Mouse (Mus musculus): ENCODE measurements around the gene Cog5. TPM values are rescaled to one million over a fixed set of nuclear protein-coding genes. Genes with fewer than 3 reads are reported as not detected.

Gene Cog5
- polyA plus RNA-seq, 1 experiment from 2014 or later: 31.7 TPM

- Histone ChIP-seq H3K36me3 (no peaks in the 10 kb centered on the region), H3K9ac (replicated peaks) (peak overlapping the region; percentile 65), H3K27ac (peak overlapping the region; percentile 67), H3K4me3 (replicated peaks) (peak overlapping the region; percentile 52), H3K4me1 (replicated peaks) (peaks cover 15% of the 10 kb centered on the region), H3K9me3 (no peaks in the 10 kb centered on the region), H3K4me2 (replicated peaks) (peak overlapping the region; percentile 48), H3K27me3 (no peaks in the 10 kb centered on the region)
- WGBS: 25% methylated on average over 5 of the region's 5 CpGs
- ATAC-seq: peak; percentile 77
Observed at GRCm38 (mm10) chr12:31712233-31712632, 57.6 kb downstream of the Cog5 start.

GRCm38 (mm10) chr12:31712727-31713126 lies 58.1 kb downstream of the Cog5 start:
- Histone ChIP-seq H3K4me3 (replicated peaks) (peak overlapping the region; percentile 52), H3K9me3 (no peaks in the 10 kb centered on the region), H3K9ac (replicated peaks) (no peak overlapping the region; the same call in 1 of the 2 replicates), H3K27me3 (no peaks in the 10 kb centered on the region), H3K4me1 (replicated peaks) (peaks cover 15% of the 10 kb centered on the region), H3K4me2 (replicated peaks) (no peak overlapping the region), H3K27ac (no peak overlapping the region), H3K36me3 (no peaks in the 10 kb centered on the region)
- no peak for ATAC-seq
- 68% methylated on average over 4 of the region's 4 CpGs for WGBS

- Histone ChIP-seq H3K9ac (replicated peaks) (peak within 1 kb of the TSS; percentile 75), H3K4me1 (replicated peaks) (peaks cover 15% of the 10 kb centered on the region), H3K9me3 (no peaks in the 10 kb centered on the region), H3K27ac (peak within 1 kb of the TSS; percentile 92), H3K36me3 (no peaks in the 10 kb centered on the region), H3K4me3 (replicated peaks) (peak within 1 kb of the TSS; percentile 52), H3K27me3 (no peaks in the 10 kb centered on the region), H3K4me2 (replicated peaks) (peak within 1 kb of the TSS; percentile 48)
- 16% methylated on average over 6 of the region's 6 CpGs for WGBS
- ATAC-seq: peak; percentile 97
Observed at GRCm38 (mm10) chr12:31713600-31713999, 58.9 kb downstream of the Cog5 start, which contains the start of gene Gpr22. Gene Gpr22, minus strand, starts transcription at chr12:31713947.

- peak overlapping the region; percentile 48 for H3K4me2 ChIP-seq (replicated peaks)
- no peaks in the 10 kb centered on the region for H3K9me3 ChIP-seq
- H3K9ac ChIP-seq (replicated peaks): peak overlapping the region; percentile 75; the same call in 1 of the 2 replicates
- WGBS: 89% methylated on average over 3 of the region's 3 CpGs
- H3K4me1 ChIP-seq (replicated peaks): peaks cover 13% of the 10 kb centered on the region
- peak overlapping the region; percentile 92 for H3K27ac ChIP-seq
- no peaks in the 10 kb centered on the region for H3K27me3 ChIP-seq
- ATAC-seq: 0 out of 2 replicates have a peak, but pooled peaks have one; percentile 53
- H3K36me3 ChIP-seq: no peaks in the 10 kb centered on the region
- peak overlapping the region; percentile 52 for H3K4me3 ChIP-seq (replicated peaks)
Observed at GRCm38 (mm10) chr12:31714070-31714469, 59.4 kb downstream of the Cog5 start.

- Histone ChIP-seq H3K4me2 (replicated peaks) (no peak overlapping the region), H3K4me3 (replicated peaks) (no peak overlapping the region), H3K27me3 (no peaks in the 10 kb centered on the region), H3K27ac (no peak overlapping the region), H3K9ac (replicated peaks) (no peak overlapping the region), H3K36me3 (no peaks in the 10 kb centered on the region), H3K9me3 (no peaks in the 10 kb centered on the region), H3K4me1 (replicated peaks) (peaks cover 7% of the 10 kb centered on the region)
- WGBS: 90% methylated on average over 1 of the region's 1 CpGs
- ATAC-seq: no peak
Observed at GRCm38 (mm10) chr12:31719586-31720275, 65.1 kb downstream of the Cog5 start.

- no peak for ATAC-seq
- WGBS: 86% methylated on average over 3 of the region's 3 CpGs
- no peak overlapping the region for H3K4me2 ChIP-seq (replicated peaks)
Observed at GRCm38 (mm10) chr12:31724576-31724975, 69.9 kb downstream of the Cog5 start.

GRCm38 (mm10) chr12:31725511-31726275 lies 71.0 kb downstream of the Cog5 start:
- Histone ChIP-seq H3K4me1 (replicated peaks) (peaks cover 7% of the 10 kb centered on the region), H3K27me3 (no peaks in the 10 kb centered on the region), H3K36me3 (no peaks in the 10 kb centered on the region), H3K9ac (replicated peaks) (no peak overlapping the region), H3K4me3 (replicated peaks) (no peak overlapping the region), H3K27ac (no peak overlapping the region), H3K4me2 (replicated peaks) (no peak overlapping the region), H3K9me3 (no peaks in the 10 kb centered on the region)
- no peak for ATAC-seq
- 87% methylated on average over 12 of the region's 12 CpGs for WGBS

More at GRCm38 (mm10) chr12:31724576-31724975, 69.9 kb downstream of the Cog5 start:
- no peaks in the 10 kb centered on the region for H3K36me3 ChIP-seq
- no peak overlapping the region for H3K9ac ChIP-seq (replicated peaks)
- no peaks in the 10 kb centered on the region for H3K9me3 ChIP-seq
- no peak overlapping the region for H3K27ac ChIP-seq
- H3K4me1 ChIP-seq (replicated peaks): peaks cover 7% of the 10 kb centered on the region
- H3K4me3 ChIP-seq (replicated peaks): no peak overlapping the region
- no peaks in the 10 kb centered on the region for H3K27me3 ChIP-seq

- Histone ChIP-seq H3K4me2 (replicated peaks) (no peak overlapping the region), H3K27me3 (no peaks in the 10 kb centered on the region), H3K36me3 (no peaks in the 10 kb centered on the region), H3K4me3 (replicated peaks) (no peak overlapping the region), H3K4me1 (replicated peaks) (no peaks in the 10 kb centered on the region), H3K9me3 (no peaks in the 10 kb centered on the region), H3K27ac (no peak overlapping the region), H3K9ac (replicated peaks) (no peak overlapping the region)
- 40% methylated on average over 1 of the region's 1 CpGs for WGBS
- ATAC-seq: no peak
Observed at GRCm38 (mm10) chr12:31726707-31727106, 72.0 kb downstream of the Cog5 start.

GRCm38 (mm10) chr12:31730126-31730525 lies 75.5 kb downstream of the Cog5 start:
- no peak overlapping the region for H3K9ac ChIP-seq (replicated peaks)
- no peaks in the 10 kb centered on the region for H3K9me3 ChIP-seq
- H3K4me3 ChIP-seq (replicated peaks): no peak overlapping the region
- H3K36me3 ChIP-seq: no peaks in the 10 kb centered on the region
- no peak overlapping the region for H3K27ac ChIP-seq
- no peaks in the 10 kb centered on the region for H3K4me1 ChIP-seq (replicated peaks)
- WGBS: 100% methylated on average over 1 of the region's 1 CpGs
- no peak for ATAC-seq
- H3K27me3 ChIP-seq: no peaks in the 10 kb centered on the region
- H3K4me2 ChIP-seq (replicated peaks): no peak overlapping the region

- H3K27ac ChIP-seq: no peak overlapping the region
- no peak overlapping the region for H3K4me3 ChIP-seq (replicated peaks)
- no peaks in the 10 kb centered on the region for H3K4me1 ChIP-seq (replicated peaks)
- no peak overlapping the region for H3K4me2 ChIP-seq (replicated peaks)
- no peak overlapping the region for H3K9ac ChIP-seq (replicated peaks)
- no peaks in the 10 kb centered on the region for H3K9me3 ChIP-seq
- H3K27me3 ChIP-seq: no peaks in the 10 kb centered on the region
- ATAC-seq: no peak
- H3K36me3 ChIP-seq: no peaks in the 10 kb centered on the region
- 95% methylated on average over 2 of the region's 2 CpGs for WGBS
Observed at GRCm38 (mm10) chr12:31734616-31735015, 79.9 kb downstream of the Cog5 start.

- 87% methylated on average over 8 of the region's 8 CpGs for WGBS
- H3K27ac ChIP-seq: no peak overlapping the region
- no peak overlapping the region for H3K4me3 ChIP-seq (replicated peaks)
- H3K4me2 ChIP-seq (replicated peaks): no peak overlapping the region
- no peaks in the 10 kb centered on the region for H3K4me1 ChIP-seq (replicated peaks)
- 0 out of 2 replicates have a peak, but pooled peaks cover 6% of the 10 kb centered on the region for H3K36me3 ChIP-seq
- 0 out of 2 replicates have a peak, but pooled peaks cover 2% of the 10 kb centered on the region for H3K9me3 ChIP-seq
- H3K9ac ChIP-seq (replicated peaks): no peak overlapping the region
- H3K27me3 ChIP-seq: no peaks in the 10 kb centered on the region
- ATAC-seq: no peak
Observed at GRCm38 (mm10) chr12:31747301-31747700, 92.6 kb downstream of the Cog5 start.

- Histone ChIP-seq H3K27ac (no peak overlapping the region), H3K9ac (replicated peaks) (no peak overlapping the region), H3K4me2 (replicated peaks) (no peak overlapping the region), H3K27me3 (no peaks in the 10 kb centered on the region), H3K4me1 (replicated peaks) (no peaks in the 10 kb centered on the region), H3K4me3 (replicated peaks) (no peak overlapping the region), H3K9me3 (no peaks in the 10 kb centered on the region), H3K36me3 (0 out of 2 replicates have a peak, but pooled peaks cover 6% of the 10 kb centered on the region)
- no peak for ATAC-seq
- whole genome bisulfite sequencing: 93% methylated on average over 4 of the region's 4 CpGs
Observed at GRCm38 (mm10) chr12:31749846-31750245, 95.2 kb downstream of the Cog5 start.
